Mouse (Mus musculus): ENCODE results near the gene AW011738. TPM values are rescaled to one million over a fixed set of nuclear protein-coding genes. Genes with fewer than 3 reads are reported as not detected.

AW011738 gene
- polyA plus RNA-seq (2015; fragmentation: Nextera tagmentation; extraction: Ambion mirVana) = 1.4 and 2.0 TPM in 2 replicates

DNA sequence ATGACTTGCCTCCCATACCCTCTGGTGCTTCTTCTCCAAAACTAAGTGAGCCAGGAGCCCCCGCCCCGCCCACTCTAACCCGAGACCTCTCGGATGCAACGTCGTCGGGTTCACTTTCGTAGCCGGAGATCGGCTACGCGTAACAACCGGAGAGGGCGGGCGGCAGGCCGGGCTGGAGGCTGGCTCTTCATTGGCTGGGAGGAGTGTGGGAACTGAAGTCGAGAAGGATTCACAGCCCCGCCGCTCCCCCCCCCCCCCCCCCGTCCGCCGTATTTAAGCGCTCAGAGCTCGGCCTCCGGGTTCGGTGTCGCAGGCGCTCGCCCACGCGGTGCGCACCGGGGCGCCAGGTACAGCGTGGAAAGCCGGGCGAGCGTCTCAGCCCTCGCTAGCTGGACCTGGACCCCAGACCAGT, at the start of gene AW011738:
AW011738 (plus strand) TSS at position 304 of the 412 bp plus-strand sequence.

DNA sequence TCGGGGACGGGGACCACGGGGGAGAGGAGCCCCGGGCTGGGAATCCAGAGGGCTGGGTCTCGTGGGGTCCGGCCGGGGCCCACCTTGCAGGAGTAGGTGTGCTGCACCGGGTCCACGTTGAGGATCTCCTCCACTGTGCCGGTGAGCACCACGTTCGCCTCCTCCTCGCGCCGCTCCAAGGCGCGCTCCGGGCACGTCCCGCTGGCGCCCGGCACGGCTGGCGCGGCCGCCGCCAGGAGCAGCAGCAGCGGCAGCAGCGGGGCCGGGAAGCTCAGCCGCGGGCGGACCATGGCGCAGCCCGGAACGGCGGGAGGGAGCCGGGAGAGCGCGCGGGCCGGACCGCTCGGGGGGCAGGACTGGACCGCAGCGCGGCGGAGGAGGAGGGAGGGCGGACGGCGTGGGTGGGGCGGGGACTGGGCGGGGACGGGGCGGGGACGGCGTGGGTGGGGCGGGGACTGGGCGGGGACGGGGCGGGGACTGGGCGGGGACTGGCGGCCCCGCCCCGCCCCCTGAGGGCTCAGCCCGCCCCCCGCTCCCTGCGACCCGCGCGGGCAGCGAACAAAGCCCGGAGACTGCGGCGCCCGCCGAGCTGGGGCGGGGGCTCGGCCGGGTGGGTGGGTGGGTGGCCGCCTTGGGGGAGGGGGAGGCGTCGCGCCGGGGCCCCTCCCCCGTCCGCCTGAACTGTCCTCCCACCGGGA, 5.8 kb upstream of the AW011738 start, which contains the start of gene Agrn:
Agrn (minus strand) TSS at position 358 of the 698 bp plus-strand sequence.

DNA sequence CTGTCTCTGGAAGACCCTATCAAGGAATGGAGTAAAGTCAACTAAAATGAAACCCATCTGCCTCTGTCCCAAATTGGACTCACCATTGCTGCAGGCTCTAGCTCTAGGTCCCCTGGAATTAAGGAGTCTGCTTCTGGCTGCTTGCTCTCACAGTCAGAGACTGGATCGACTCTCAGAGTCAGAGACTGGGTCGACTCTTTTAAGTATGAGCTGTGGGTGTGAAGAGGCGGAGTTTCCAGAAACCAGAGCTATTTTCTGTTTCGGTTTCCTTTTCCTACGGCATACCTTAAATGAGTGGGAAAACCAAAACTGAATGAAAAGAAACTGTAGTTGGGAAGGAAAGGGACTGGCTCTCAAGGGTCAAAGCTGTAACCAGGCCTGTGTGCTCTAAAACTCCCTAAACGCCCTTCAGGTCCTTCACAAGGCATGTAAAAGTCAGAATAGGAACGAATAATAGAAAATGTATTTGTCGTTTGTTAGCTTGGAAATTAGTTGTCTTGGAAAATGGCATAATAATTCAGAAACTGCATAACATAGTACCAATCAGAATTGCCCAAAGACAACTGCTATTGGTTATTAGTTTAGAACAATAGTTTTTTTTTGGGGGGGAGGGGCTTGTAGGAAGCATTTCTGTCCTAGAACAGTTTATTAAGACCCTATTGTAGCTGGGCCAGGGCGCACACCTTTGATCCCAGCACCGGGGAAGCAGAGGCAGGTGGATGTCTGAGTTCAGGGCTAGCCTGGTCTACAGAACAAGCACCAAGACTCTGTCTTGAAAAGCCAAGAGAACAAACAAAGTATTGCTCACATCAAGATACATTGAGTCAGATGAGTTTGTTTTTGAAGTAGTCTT, 2.3 kb upstream of the AW011738 start, which contains the start of gene Isg15:
Isg15 (minus strand) TSS at position 196 of the 853 bp plus-strand sequence.

DNA sequence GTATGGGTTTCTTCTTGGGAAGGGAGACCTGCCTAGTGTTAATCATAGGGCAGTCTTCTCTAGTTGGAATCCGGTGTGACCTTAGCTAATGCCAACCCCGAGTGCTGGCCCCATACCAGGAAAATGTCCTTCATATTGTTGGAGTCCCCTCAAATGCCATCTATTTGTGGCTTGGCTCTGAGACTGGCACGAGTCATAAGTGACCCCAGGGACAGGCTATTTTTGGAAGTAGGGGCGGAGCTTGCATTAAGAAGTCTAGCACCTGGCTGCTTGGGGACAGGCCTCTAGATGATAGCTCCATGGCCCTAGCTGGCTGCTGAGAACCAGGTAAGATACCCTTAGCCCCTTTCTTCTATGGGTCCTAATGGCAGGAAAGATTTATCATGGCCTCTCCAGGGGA, 12.5 kb downstream of the AW011738 start, which contains the start of gene Perm1:
Perm1 (plus strand) TSS at position 220 of the 400 bp plus-strand sequence.

DNA sequence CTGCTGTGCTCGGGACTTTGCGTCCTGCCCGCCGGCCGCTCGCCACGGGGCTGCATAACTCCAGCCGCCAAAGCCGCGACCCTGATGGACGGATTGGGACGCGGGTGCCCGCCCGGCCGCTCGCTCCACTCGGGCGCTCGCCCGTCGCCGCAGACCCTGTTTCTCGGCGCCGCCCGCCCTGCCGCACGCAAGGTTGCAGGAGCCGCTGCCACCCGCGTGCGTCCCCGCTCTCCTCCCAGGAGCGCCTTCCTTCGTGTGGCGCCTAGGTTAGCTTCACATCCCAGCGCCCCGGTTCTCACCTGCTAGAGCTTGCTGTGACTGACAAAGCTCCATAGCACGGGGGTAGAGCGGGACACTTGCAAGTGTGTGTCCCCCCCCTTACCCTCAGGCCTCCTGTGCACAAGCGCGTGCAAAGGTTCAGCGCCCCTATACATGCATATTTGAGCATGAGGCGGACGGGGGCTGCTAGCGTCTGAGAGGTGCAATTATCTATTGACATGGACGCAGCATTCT, 31.7 kb downstream of the AW011738 start, which contains the start of gene Plekhn1:
Plekhn1 (minus strand) TSS at position 157 of the 513 bp plus-strand sequence.

DNA sequence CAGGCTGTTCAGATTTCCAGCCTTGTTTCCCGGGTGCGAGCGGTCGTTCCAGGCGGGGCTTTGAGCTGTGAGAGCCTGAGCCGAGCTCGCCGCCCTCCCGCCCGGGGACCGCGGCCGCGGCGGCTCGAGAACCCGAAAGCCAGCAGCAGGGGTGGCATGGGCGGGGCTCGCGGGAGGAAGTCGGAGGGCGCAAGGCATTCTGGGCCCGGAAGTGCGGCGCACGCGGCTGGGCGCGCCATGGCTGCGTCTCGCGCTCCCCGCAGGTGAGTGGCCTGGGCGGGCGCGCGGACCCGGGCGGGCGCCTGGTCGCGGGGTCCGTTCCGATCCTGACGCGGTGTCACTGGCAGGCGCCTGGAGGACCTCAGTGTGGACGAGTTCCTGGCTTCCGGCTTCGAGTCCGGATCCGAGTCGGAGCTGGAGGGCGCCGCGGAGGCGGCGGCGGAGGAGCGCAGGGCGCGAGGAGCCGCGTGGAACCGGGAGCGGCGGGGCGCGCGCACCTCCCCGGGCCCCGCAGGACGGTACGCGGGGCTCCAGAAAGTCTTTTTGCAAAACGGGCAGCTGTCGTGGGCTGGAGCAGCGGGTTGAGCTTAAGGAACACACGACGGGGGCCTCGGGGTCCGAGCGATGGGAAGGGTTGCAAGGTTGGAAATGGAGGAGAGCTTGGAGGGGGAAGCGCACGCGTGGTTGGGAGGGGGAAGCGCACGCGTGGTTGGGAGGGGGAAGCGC, 32.9 kb downstream of the AW011738 start, which contains the start of gene Noc2l:
Noc2l (plus strand) TSS at position 203 of the 726 bp plus-strand sequence.

Small RNAs within 50 kb of the gene (microRNA-seq; reads per million reads assigned to microRNA genes)
- gene Mir7658 = 0.85 to 1.5 reads per million in 2 experiments

Other genes starting within 250 kb of the AW011738 start
- 22.7 and 51.1 TPM in 2 replicates for gene C1qtnf12, start 241.0 kb upstream of the AW011738 start, polyA plus RNA-seq (2015; fragmentation: Nextera tagmentation; extraction: Ambion mirVana)
- gene B3galt6, start 210.7 kb upstream of the AW011738 start, polyA plus RNA-seq (2015; fragmentation: Nextera tagmentation; extraction: Ambion mirVana) = 8.4 and 8.5 TPM in 2 replicates
- 85.8 and 116 TPM in 2 replicates for gene Sdf4, start 210.4 kb upstream of the AW011738 start, polyA plus RNA-seq (2015; fragmentation: Nextera tagmentation; extraction: Ambion mirVana)
- 0.23 and 0.38 TPM in 2 replicates for gene Tnfrsf4, start 189.5 kb upstream of the AW011738 start, polyA plus RNA-seq (2015; fragmentation: Nextera tagmentation; extraction: Ambion mirVana)
- gene Tnfrsf18, start 177.1 kb upstream of the AW011738 start, polyA plus RNA-seq (2015; fragmentation: Nextera tagmentation; extraction: Ambion mirVana) = 1.0 and 1.3 TPM in 2 replicates
- not detected in 2 replicates for gene Ttll10, start 143.9 kb upstream of the AW011738 start, polyA plus RNA-seq (2015; fragmentation: Nextera tagmentation; extraction: Ambion mirVana)
- gene 9430015G10Rik, start 93.3 kb upstream of the AW011738 start, polyA plus RNA-seq (2015; fragmentation: Nextera tagmentation; extraction: Ambion mirVana) = 4.9 and 5.1 TPM in 2 replicates
- gene Rnf223, start 72.8 kb upstream of the AW011738 start, polyA plus RNA-seq (2015; fragmentation: Nextera tagmentation; extraction: Ambion mirVana) = 0.19 TPM in 1 of 2 replicates, not detected in the other
- gene Agrn, start 5.8 kb upstream of the AW011738 start, polyA plus RNA-seq (2015; fragmentation: Nextera tagmentation; extraction: Ambion mirVana) = 9.7 and 10.3 TPM in 2 replicates
- 5.4 and 5.6 TPM in 2 replicates for gene Isg15, start 2.5 kb upstream of the AW011738 start, polyA plus RNA-seq (2015; fragmentation: Nextera tagmentation; extraction: Ambion mirVana)
- gene Perm1, start 12.6 kb downstream of the AW011738 start, polyA plus RNA-seq (2015; fragmentation: Nextera tagmentation; extraction: Ambion mirVana) = 17.7 and 19.9 TPM in 2 replicates
- gene Plekhn1, start 31.6 kb downstream of the AW011738 start, polyA plus RNA-seq (2015; fragmentation: Nextera tagmentation; extraction: Ambion mirVana) = 7.1 TPM in 2 replicates
- 21.8 and 23.8 TPM in 2 replicates for gene Noc2l, start 32.7 kb downstream of the AW011738 start, polyA plus RNA-seq (2015; fragmentation: Nextera tagmentation; extraction: Ambion mirVana)
- gene Samd11, start 52.4 kb downstream of the AW011738 start, polyA plus RNA-seq (2015; fragmentation: Nextera tagmentation; extraction: Ambion mirVana) = not detected in 2 replicates
- gene Vmn2r-ps159, start 127.8 kb downstream of the AW011738 start, polyA plus RNA-seq (2015; fragmentation: Nextera tagmentation; extraction: Ambion mirVana) = not detected in 2 replicates